Mouse (Mus musculus) stomach, embryonic 14.5 days (tissue): ENCODE measurements around the gene Mettl23. TPM values are rescaled to one million over a fixed set of nuclear protein-coding genes. Genes with fewer than 3 reads are reported as not detected.
A peak's percentile ranks its signal among the peaks of the same experiment; 100 is the strongest.

Experiments used
- ATAC-seq: fragments of 200-750 bp; cut with Nextera tagmentation; 2 replicates; pipeline ENCODE4 v1.8.0; 2017; ENCODE audit warnings: low read depth, moderate TSS enrichment; ENCODE audit not compliant: insufficient number of reproducible peaks, insufficient read depth, low FRiP score
- H3K27ac ChIP-seq: fragments of 300-500 bp; sonication (generic); 2 replicates; pipeline ENCODE4 v1.5.1; 2014; ENCODE audit warnings: mild to moderate bottlenecking, low read length, moderate library complexity, mixed read lengths
- H3K27me3 ChIP-seq: fragments of 300-500 bp; sonication (generic); 2 replicates; pipeline ENCODE4 v1.6.1; 2014; ENCODE audit warnings: low read length, control low read depth, mixed read lengths; ENCODE audit not compliant: control insufficient read depth, insufficient read depth
- H3K36me3 ChIP-seq: fragments of 300-500 bp; sonication (generic); 2 replicates; pipeline ENCODE4 v1.6.1; 2014; ENCODE audit warnings: mild to moderate bottlenecking, control low read depth, low read length, moderate library complexity, mixed read lengths; ENCODE audit not compliant: control insufficient read depth, insufficient read depth
- H3K4me1 ChIP-seq: fragments of 300-500 bp; sonication (generic); 2 replicates; pipeline ENCODE4 v1.6.1; 2014; ENCODE audit warnings: low read length, control low read depth, mixed read lengths; ENCODE audit not compliant: control insufficient read depth, insufficient read depth
- H3K4me2 ChIP-seq: fragments of 300-500 bp; sonication (generic); replicated peaks from 2 replicates; pipeline ENCODE4 v1.6.1; 2014; ENCODE audit warnings: low read depth, low read length, control low read depth
- H3K4me3 ChIP-seq: fragments of 300-500 bp; sonication (generic); 2 replicates; pipeline ENCODE4 v1.5.1; 2014; ENCODE audit warnings: low read depth, low read length, control low read depth
- H3K9ac ChIP-seq: fragments of 300-500 bp; sonication (generic); replicated peaks from 2 replicates; pipeline ENCODE4 v1.6.1; 2014; ENCODE audit warnings: low read depth, mild to moderate bottlenecking, control low read depth, low read length, moderate library complexity, mixed read lengths
- H3K9me3 ChIP-seq: fragments of 300-500 bp; sonication (generic); 2 replicates; pipeline ENCODE4 v1.6.1; 2016; ENCODE audit warnings: low read depth, low read length, control low read depth; ENCODE audit not compliant: control insufficient read depth
- WGBS: fragments of 180-500 bp; shearing (Covaris S2); extraction: QIAGEN DNeasy Blood & Tissue Kit; methylation state at CpG from one replicate; pipeline ENCODE4 v1.1.7; 2014; 5-methylcytosine and 5-hydroxymethylcytosine counted together
- polyA plus RNA-seq: library from polyadenylated mRNA; unstranded; fragments of >200 nt; fragmentation: Nextera tagmentation; extraction: Ambion mirVana; gene quantifications from 2 replicates; pipeline ENCODE4 v1.2.1, GENCODE M21; 2014

Mettl23 gene
- polyA plus RNA-seq, 1 experiment from 2014 or later: 71.7 TPM

DNA sequence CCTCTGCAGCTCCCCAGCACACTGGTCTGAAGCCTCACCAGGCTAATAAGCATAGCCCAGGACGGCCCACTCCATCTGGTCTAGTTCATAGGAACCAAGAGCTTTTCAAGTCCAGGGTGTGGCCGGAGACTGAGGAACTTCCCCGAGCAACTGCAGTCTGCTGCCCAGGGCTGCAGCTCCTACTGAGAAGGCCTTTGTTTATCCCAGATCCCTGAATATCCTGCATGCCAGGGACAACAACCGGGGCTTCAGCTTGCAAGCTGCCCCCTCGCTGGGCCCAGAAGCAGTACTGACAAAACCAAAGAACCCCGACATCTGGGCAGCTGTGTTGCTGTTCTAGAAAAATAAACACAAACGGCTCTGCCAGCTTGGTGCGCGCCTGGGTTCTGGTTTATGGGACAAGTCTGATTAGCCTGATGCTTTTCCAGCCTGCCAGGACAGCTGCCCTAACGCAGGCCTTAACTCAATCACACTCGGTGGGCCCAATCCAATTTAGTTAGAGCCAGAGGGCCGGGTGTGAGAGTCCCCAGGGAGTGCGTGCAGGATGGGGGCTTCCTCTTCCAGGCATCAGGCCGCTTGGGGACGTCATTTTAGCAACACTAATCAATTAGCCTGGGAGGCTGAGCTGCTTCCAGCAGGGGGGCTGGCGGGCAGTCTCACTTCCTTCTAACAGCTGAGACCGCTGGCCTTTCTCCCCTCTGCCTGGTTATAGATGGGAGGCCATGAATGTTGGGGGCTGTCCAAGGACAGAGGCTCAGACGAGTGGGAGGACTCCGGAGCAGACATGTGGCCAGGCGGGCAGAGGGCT, 28.8 kb upstream of the Mettl23 start:
- Histone ChIP-seq H3K36me3 (no peaks in the 10 kb centered on the region; the same call in 1 of the 2 replicates), H3K4me1 (peaks cover 42% of the 10 kb centered on the region), H3K27me3 (no peaks in the 10 kb centered on the region), H3K9ac (no peak overlapping the region), H3K4me3 (no peak overlapping the region), H3K27ac (peak overlapping the region; percentile 90), H3K4me2 (no peak overlapping the region), H3K9me3 (no peaks in the 10 kb centered on the region)
- ATAC-seq: peak; percentile 21; the same call in 1 of the 2 replicates
- 16% methylated on average over 20 of the region's 20 CpGs for WGBS

DNA sequence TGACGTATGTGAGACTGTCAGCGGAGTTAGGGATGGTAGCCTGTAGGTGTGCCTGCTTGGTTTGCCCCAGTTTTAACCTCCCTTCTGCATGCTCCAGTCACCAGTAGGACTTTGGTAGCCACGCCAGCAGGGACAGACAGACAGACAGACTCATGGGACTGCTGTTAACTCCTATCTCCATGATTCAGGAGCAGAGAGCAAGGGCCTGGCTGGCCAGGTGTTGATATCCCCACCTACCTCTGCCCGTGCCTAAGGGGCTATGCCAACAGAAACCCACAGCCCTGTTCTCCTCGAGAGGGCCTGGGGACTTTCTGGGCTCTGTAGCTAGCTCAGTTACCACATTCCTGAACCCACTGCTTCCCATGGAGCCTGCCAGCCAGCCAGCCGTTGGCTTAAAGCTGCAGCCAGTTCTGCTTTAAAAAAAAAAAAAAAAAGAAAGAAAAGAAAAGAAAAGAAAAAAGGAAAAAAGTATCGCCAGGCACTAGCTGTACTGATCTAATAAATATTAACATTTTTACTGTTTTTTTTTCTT, 28.1 kb upstream of the Mettl23 start:
- H3K27me3 ChIP-seq: no peaks in the 10 kb centered on the region
- H3K9me3 ChIP-seq: no peaks in the 10 kb centered on the region
- H3K4me1 ChIP-seq: peaks cover 42% of the 10 kb centered on the region
- H3K4me3 ChIP-seq: no peak overlapping the region
- H3K36me3 ChIP-seq: no peaks in the 10 kb centered on the region; the same call in 1 of the 2 replicates
- WGBS: 27% methylated on average over 7 of the region's 7 CpGs
- no peak overlapping the region for H3K9ac ChIP-seq
- ATAC-seq: no peak
- peak overlapping the region; percentile 90 for H3K27ac ChIP-seq
- no peak overlapping the region for H3K4me2 ChIP-seq

DNA sequence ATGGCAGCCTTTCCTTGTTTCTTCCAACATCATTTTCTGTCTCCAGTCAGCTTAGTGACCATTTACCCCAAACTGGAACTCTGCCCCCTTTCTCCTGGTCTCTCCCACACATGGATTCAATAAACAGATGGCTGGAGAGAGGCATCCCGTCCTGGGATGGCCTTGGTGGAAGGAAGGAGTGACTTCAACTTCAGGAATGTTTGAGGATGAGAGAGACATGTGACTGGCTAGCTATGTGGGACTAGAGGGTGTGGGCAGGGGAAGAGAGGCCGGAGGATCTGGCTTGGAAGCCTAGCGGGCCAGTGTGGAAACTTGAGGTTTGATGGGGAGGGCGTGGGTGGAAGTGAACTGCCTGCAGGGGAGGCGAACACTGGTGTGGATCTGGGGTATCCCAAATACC, 26.3 kb upstream of the Mettl23 start:
- 74% methylated on average over 5 of the region's 5 CpGs for WGBS
- Histone ChIP-seq H3K27me3 (no peaks in the 10 kb centered on the region), H3K4me3 (no peak overlapping the region), H3K27ac (no peak overlapping the region), H3K4me1 (peaks cover 35% of the 10 kb centered on the region), H3K4me2 (no peak overlapping the region), H3K36me3 (no peaks in the 10 kb centered on the region; the same call in 1 of the 2 replicates), H3K9me3 (no peaks in the 10 kb centered on the region), H3K9ac (no peak overlapping the region)
- no peak for ATAC-seq

DNA sequence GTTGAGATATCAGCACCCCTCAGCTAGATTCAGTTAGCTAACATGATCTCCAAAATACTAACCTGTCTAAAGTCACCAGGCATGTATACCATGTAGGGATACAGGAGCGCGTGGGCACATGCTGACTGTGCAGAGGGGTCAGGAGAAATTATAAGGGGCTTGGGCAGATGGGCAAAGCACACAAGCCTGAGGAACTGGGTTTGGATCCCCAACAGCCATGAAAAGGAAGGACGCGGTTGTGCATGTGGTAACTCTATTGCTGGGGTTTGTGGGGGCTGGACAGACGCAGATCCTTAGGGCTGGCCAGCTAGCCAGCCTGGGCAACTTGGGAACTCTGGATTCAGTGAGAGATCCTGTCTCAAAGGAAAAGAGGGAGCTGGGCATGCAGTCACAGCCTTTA, 25.5 kb upstream of the Mettl23 start:
- Histone ChIP-seq H3K4me1 (peaks cover 37% of the 10 kb centered on the region), H3K4me2 (no peak overlapping the region), H3K27ac (no peak overlapping the region), H3K4me3 (no peak overlapping the region), H3K9me3 (no peaks in the 10 kb centered on the region), H3K36me3 (no peaks in the 10 kb centered on the region; the same call in 1 of the 2 replicates), H3K9ac (no peak overlapping the region), H3K27me3 (no peaks in the 10 kb centered on the region)
- WGBS: 94% methylated on average over 5 of the region's 5 CpGs
- no peak for ATAC-seq

GRCm38 (mm10) chr11:116818722-116819121, 24.4 kb upstream of the Mettl23 start:
- H3K4me1 ChIP-seq: peaks cover 25% of the 10 kb centered on the region
- 30% methylated on average over 8 of the region's 8 CpGs for WGBS
- no peak overlapping the region for H3K4me2 ChIP-seq
- ATAC-seq: no peak
- H3K9me3 ChIP-seq: no peaks in the 10 kb centered on the region
- H3K36me3 ChIP-seq: no peaks in the 10 kb centered on the region; the same call in 1 of the 2 replicates
- no peak overlapping the region for H3K4me3 ChIP-seq
- H3K9ac ChIP-seq: no peak overlapping the region
- H3K27me3 ChIP-seq: no peaks in the 10 kb centered on the region
- H3K27ac ChIP-seq: no peak overlapping the region

GRCm38 (mm10) chr11:116819932-116820593, 23.0 kb upstream of the Mettl23 start:
- no peak for ATAC-seq
- H3K27ac ChIP-seq: no peak overlapping the region
- H3K36me3 ChIP-seq: no peaks in the 10 kb centered on the region; the same call in 1 of the 2 replicates
- H3K4me3 ChIP-seq: no peak overlapping the region
- no peaks in the 10 kb centered on the region for H3K27me3 ChIP-seq
- WGBS: 89% methylated on average over 5 of the region's 5 CpGs
- no peaks in the 10 kb centered on the region for H3K9me3 ChIP-seq
- H3K9ac ChIP-seq: no peak overlapping the region
- H3K4me2 ChIP-seq: no peak overlapping the region
- H3K4me1 ChIP-seq: peaks cover 12% of the 10 kb centered on the region

- H3K4me3 ChIP-seq: no peak overlapping the region
- H3K4me1 ChIP-seq: 0 out of 2 replicates have a peak, but pooled peaks cover 8% of the 10 kb centered on the region
- ATAC-seq: no peak
- no peak overlapping the region for H3K27ac ChIP-seq
- H3K9ac ChIP-seq: no peak overlapping the region
- H3K9me3 ChIP-seq: no peaks in the 10 kb centered on the region
- H3K36me3 ChIP-seq: no peaks in the 10 kb centered on the region; the same call in 1 of the 2 replicates
- WGBS: 63% methylated on average over 13 of the region's 13 CpGs
- no peaks in the 10 kb centered on the region for H3K27me3 ChIP-seq
- H3K4me2 ChIP-seq: no peak overlapping the region
Measured at GRCm38 (mm10) chr11:116821057-116821940, 21.8 kb upstream of the Mettl23 start.

DNA sequence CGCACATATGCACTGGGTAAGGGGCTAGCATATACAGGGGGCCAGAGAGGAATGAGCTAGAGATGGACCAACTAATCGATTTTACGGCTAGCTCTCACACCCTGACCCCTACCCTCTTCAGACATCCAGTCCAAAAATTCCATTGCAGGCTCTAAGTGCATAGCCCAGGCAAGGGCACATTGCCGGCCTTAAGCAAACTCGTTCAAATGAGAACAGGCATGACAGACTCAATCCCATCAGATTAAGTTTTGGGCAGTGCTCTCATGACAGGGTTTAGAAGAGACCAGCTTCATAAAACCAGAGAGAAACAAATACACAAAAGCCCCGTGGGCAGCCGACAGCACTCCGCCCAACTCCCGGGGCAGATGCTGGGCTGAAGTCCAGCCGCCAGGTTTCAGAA, 20.9 kb upstream of the Mettl23 start:
- no peaks in the 10 kb centered on the region for H3K27me3 ChIP-seq
- H3K9me3 ChIP-seq: no peaks in the 10 kb centered on the region
- H3K4me1 ChIP-seq: peaks cover 15% of the 10 kb centered on the region
- no peaks in the 10 kb centered on the region; the same call in 1 of the 2 replicates for H3K36me3 ChIP-seq
- no peak overlapping the region for H3K4me2 ChIP-seq
- H3K27ac ChIP-seq: no peak overlapping the region
- H3K4me3 ChIP-seq: no peak overlapping the region
- WGBS: 53% methylated on average over 10 of the region's 10 CpGs
- no peak for ATAC-seq
- H3K9ac ChIP-seq: no peak overlapping the region
